Mouse (Mus musculus): Measurements from ENCODE around the gene Olfr668. TPM values are rescaled to one million over a fixed set of nuclear protein-coding genes. Genes with fewer than 3 reads are reported as not detected.

Olfr668 gene
- not detected in 2 replicates for polyA plus RNA-seq (2015; fragmentation: Nextera tagmentation; extraction: Ambion mirVana)

DNA sequence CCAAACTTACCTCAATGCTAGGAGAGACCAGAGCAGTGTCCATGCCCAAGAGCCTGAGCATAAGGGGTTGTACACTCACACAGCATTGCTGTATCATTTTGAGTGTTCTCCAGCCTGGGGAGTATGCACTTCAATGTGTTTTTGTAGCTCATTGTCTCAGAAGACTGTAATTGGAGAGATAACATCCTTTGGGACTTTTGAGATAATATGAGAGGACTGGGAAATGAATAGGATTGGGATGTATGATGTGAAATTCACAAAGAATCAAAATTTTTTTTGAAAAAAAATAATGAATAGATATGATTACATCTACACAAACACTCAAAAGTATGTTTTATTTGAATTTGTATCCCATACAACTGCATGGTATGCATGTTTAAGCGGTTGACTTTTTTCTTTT is at the start of gene Olfr668:
Gene Olfr668, minus strand, starts transcription at position 101 of the 400 bp plus-strand sequence.

DNA sequence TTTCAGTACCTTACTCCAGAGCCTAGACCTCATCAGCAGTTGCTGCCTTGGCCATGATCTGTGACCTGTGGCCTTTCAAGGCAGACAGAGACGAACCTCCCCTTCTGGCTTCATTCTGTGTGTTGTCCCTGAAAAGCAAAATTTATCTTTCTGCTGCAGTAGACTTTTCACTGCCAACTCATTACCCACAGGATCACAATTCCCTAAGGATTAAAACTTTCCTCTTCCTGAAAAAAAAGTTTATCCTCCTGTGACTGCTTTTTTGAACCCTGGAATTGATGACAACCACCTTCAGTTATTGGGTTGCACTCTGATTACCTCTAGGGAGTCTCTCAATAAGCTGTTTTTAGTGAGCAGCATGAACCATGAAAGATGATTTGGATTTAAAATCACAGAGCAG is 34.7 kb upstream of the Olfr668 start, which contains the start of gene Olfr670:
Gene Olfr670, minus strand, starts transcription at position 101 of the 400 bp plus-strand sequence.

GRCm38 (mm10) chr7:104933940-104934339 is 6.1 kb upstream of the Olfr668 start, which contains the start of gene Olfr669:
Olfr669 (plus strand) TSS chr7:104934240.

DNA sequence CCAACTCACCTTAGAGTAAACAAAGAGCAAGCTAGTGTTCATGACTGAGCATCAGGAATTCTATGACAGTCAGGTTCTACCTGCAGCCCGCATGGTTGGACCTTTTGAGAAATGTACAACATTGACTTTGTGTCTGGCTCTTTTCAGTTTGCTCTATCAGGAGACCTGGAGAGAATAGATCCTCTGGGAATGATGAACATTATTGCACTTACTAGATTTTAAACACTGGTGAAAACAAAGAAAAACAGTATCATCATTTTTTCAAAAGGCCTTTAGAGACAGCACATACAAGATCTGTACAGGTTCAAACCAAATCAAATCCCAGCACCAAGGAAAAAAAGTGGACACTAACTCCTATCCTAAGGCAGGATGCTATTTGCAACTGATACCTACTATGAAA is 6.5 kb downstream of the Olfr668 start, which contains the start of gene Olfr667:
Gene Olfr667, minus strand, starts transcription at position 101 of the 400 bp plus-strand sequence.

GRCm38 (mm10) chr7:104895852-104896251 is 32.0 kb downstream of the Olfr668 start, which contains the start of gene Olfr666:
Olfr666 (minus strand) TSS chr7:104895952.

DNA sequence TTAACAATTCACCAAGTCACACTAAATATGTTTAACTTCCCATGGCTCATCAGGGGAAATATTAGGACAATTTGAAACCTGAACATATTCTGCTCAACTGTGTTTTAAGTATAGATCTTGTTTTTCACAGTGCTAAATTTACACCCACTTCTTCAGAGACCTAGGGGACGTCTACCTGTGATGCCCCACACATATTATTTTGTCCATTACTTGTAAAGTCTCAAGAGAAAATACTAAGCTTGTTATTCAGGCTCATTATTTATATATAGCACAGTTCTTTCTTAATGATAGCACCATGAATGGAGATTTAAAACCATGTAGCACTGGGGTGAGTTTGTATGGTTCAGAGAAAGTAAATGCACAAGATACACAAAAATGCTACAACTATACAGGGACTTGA is 50.1 kb downstream of the Olfr668 start, which contains the start of gene Olfr665:
Gene Olfr665, plus strand, starts transcription at position 301 of the 400 bp plus-strand sequence.

Other genes starting within 250 kb of the Olfr668 start
- not detected in 2 replicates for gene Olfr661, start 241.6 kb downstream of the Olfr668 start, polyA plus RNA-seq (2015; fragmentation: Nextera tagmentation; extraction: Ambion mirVana)
- gene Usp17le, start 150.6 kb downstream of the Olfr668 start, polyA plus RNA-seq (2015; fragmentation: Nextera tagmentation; extraction: Ambion mirVana): not detected in 2 replicates
- gene Usp17lb, start 85.5 kb downstream of the Olfr668 start, polyA plus RNA-seq (2015; fragmentation: Nextera tagmentation; extraction: Ambion mirVana): not detected in 2 replicates
- not detected in 2 replicates for gene Usp17la, start 71.0 kb downstream of the Olfr668 start, polyA plus RNA-seq (2015; fragmentation: Nextera tagmentation; extraction: Ambion mirVana)
- not detected in 2 replicates for gene Olfr665, start 50.0 kb downstream of the Olfr668 start, polyA plus RNA-seq (2015; fragmentation: Nextera tagmentation; extraction: Ambion mirVana)
- not detected in 2 replicates for gene Olfr666, start 32.1 kb downstream of the Olfr668 start, polyA plus RNA-seq (2015; fragmentation: Nextera tagmentation; extraction: Ambion mirVana)
- gene Olfr667, start 6.6 kb downstream of the Olfr668 start, polyA plus RNA-seq (2015; fragmentation: Nextera tagmentation; extraction: Ambion mirVana): not detected in 2 replicates
- not detected in 2 replicates for gene Olfr669, start 6.2 kb upstream of the Olfr668 start, polyA plus RNA-seq (2015; fragmentation: Nextera tagmentation; extraction: Ambion mirVana)
- not detected in 2 replicates for gene Olfr670, start 34.6 kb upstream of the Olfr668 start, polyA plus RNA-seq (2015; fragmentation: Nextera tagmentation; extraction: Ambion mirVana)
- gene Olfr671, start 51.1 kb upstream of the Olfr668 start, polyA plus RNA-seq (2015; fragmentation: Nextera tagmentation; extraction: Ambion mirVana): not detected in 2 replicates
- not detected in 2 replicates for gene Olfr672, start 74.0 kb upstream of the Olfr668 start, polyA plus RNA-seq (2015; fragmentation: Nextera tagmentation; extraction: Ambion mirVana)
- gene Olfr675, start 100.4 kb upstream of the Olfr668 start, polyA plus RNA-seq (2015; fragmentation: Nextera tagmentation; extraction: Ambion mirVana): not detected in 2 replicates
- gene Olfr676, start 104.6 kb upstream of the Olfr668 start, polyA plus RNA-seq (2015; fragmentation: Nextera tagmentation; extraction: Ambion mirVana): not detected in 2 replicates
- not detected in 2 replicates for gene Olfr677, start 123.3 kb upstream of the Olfr668 start, polyA plus RNA-seq (2015; fragmentation: Nextera tagmentation; extraction: Ambion mirVana)
- not detected in 2 replicates for gene Olfr678, start 136.4 kb upstream of the Olfr668 start, polyA plus RNA-seq (2015; fragmentation: Nextera tagmentation; extraction: Ambion mirVana)
- gene Olfr679, start 153.1 kb upstream of the Olfr668 start, polyA plus RNA-seq (2015; fragmentation: Nextera tagmentation; extraction: Ambion mirVana): not detected in 2 replicates
- not detected in 2 replicates for gene Olfr680-ps1, start 164.8 kb upstream of the Olfr668 start, polyA plus RNA-seq (2015; fragmentation: Nextera tagmentation; extraction: Ambion mirVana)
- not detected in 2 replicates for gene Olfr681, start 188.8 kb upstream of the Olfr668 start, polyA plus RNA-seq (2015; fragmentation: Nextera tagmentation; extraction: Ambion mirVana)
- not detected in 2 replicates for gene Olfr683, start 219.0 kb upstream of the Olfr668 start, polyA plus RNA-seq (2015; fragmentation: Nextera tagmentation; extraction: Ambion mirVana)
- not detected in 2 replicates for gene Olfr684, start 235.6 kb upstream of the Olfr668 start, polyA plus RNA-seq (2015; fragmentation: Nextera tagmentation; extraction: Ambion mirVana)